Mouse (Mus musculus) layer of hippocampus, adult 2 months (tissue): ENCODE measurements around the gene U2af1l4. TPM values are rescaled to one million over a fixed set of nuclear protein-coding genes. Genes with fewer than 3 reads are reported as not detected.
A peak's percentile ranks its signal among the peaks of the same experiment; 100 is the strongest.

Experiments
- DNase-seq, 2 experiments: peaks; one replicate each; pipeline ENCODE4 v3.0.0; 2022; ENCODE audit warnings: low spot score in 2 of 2
- H3K27ac ChIP-seq: fragments of 200-600 bp; 2 replicates; pipeline ENCODE4 v1.8.1; 2022
- H3K4me3 ChIP-seq: fragments of 200-600 bp; 2 replicates; pipeline ENCODE4 v1.8.1; 2022; ENCODE audit warnings: mild to moderate bottlenecking
- CTCF ChIP-seq: fragments of 200-600 bp; conservative IDR thresholded peaks from 2 replicates; pipeline ENCODE4 v1.8.1; 2022; ENCODE audit warnings: antibody characterized with exemption, mild to moderate bottlenecking, moderate library complexity
- total RNA-seq, 2 experiments: library from RNA; stranded (reverse); gene quantifications; 2 replicates each; pipeline ENCODE4 v1.2.3; 2021

The U2af1l4 gene
- total RNA-seq, 2 experiments from 2014 or later: 71.4 to 90.8 TPM

GRCm38 (mm10) chr7:30594510-30595024, 31.5 kb downstream of the U2af1l4 start:
- Histone ChIP-seq H3K4me3 (no peak overlapping the region), H3K27ac (no peak overlapping the region)
- DNase-seq: no peak
- no peak for TF ChIP-seq CTCF

- Histone ChIP-seq H3K27ac (no peak overlapping the region), H3K4me3 (no peak overlapping the region)
- TF ChIP-seq CTCF: no peak
- DNase-seq: no peak
These were observed 33.0 kb downstream of the U2af1l4 start for GRCm38 (mm10) chr7:30596093-30596492.

- Histone ChIP-seq H3K4me3 (no peak overlapping the region), H3K27ac (no peak overlapping the region)
- TF ChIP-seq CTCF: no peak
- DNase-seq: no peak
These were observed 33.7 kb downstream of the U2af1l4 start for GRCm38 (mm10) chr7:30596811-30597210.

- no peak for DNase-seq
- no peak within 1 kb of the TSS for H3K27ac ChIP-seq
- no peak for TF ChIP-seq CTCF
- H3K4me3 ChIP-seq: peak within 1 kb of the TSS; percentile 38
These were observed 35.7 kb downstream of the U2af1l4 start, which contains the start of gene Zbtb32 for GRCm38 (mm10) chr7:30598786-30599185. TSS of gene Zbtb32 (minus strand) at chr7:30598909.

DNA sequence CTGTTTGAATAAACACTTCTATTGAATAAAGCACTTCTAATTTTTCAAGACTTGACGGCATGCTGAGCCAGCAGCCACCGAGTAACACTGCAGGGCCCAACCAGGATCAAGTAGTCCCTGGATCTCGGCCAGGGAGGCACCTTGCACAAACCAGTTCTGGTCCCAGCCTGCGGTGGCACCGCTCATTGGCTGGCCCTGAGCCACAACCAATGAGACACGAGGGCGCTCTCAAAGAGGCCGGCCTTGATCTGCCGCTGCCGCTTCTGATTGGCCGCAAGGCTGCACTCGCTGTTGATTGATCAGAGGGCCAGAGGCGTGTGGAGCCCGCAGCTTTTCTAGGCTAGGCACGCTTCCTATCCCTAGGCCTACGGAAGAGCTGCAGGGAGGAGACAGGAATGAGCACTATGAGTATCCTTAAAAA, 36.8 kb downstream of the U2af1l4 start:
- no peak overlapping the region for H3K27ac ChIP-seq
- no peak for TF ChIP-seq CTCF
- peak overlapping the region; percentile 38 for H3K4me3 ChIP-seq
- peak; percentile 88 to 92 for DNase-seq

DNA sequence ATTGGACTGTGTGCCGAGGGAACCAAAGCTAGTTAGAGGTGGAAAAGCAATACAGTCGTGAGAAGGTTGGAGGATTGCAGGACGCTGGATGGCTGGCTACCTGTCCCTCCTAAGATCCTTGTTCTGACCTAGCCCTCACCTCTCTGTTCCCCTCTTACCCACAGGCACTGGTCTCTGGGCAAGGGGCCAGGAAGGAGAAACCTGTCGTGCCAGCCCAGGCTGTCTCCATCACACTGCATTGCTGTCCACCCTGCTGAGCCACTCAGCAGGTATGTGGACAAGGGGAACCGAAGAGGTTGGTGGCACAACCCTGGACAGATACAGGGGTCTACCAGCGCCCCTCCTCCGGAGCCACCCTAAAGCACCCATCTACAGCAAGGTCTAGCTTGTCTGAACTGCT, 37.5 kb downstream of the U2af1l4 start:
- no peak for TF ChIP-seq CTCF
- H3K27ac ChIP-seq: no peak overlapping the region
- H3K4me3 ChIP-seq: no peak overlapping the region
- no peak for DNase-seq

GRCm38 (mm10) chr7:30602583-30602982, 39.5 kb downstream of the U2af1l4 start:
- TF ChIP-seq CTCF: no peak
- H3K4me3 ChIP-seq: no peak overlapping the region

GRCm38 (mm10) chr7:30604424-30604823, 41.3 kb downstream of the U2af1l4 start:
- TF ChIP-seq CTCF: no peak
- no peak for DNase-seq
- Histone ChIP-seq H3K27ac (no peak overlapping the region), H3K4me3 (no peak overlapping the region)

More at GRCm38 (mm10) chr7:30602583-30602982, 39.5 kb downstream of the U2af1l4 start:
- H3K27ac ChIP-seq: no peak overlapping the region
- DNase-seq: no peak

DNA sequence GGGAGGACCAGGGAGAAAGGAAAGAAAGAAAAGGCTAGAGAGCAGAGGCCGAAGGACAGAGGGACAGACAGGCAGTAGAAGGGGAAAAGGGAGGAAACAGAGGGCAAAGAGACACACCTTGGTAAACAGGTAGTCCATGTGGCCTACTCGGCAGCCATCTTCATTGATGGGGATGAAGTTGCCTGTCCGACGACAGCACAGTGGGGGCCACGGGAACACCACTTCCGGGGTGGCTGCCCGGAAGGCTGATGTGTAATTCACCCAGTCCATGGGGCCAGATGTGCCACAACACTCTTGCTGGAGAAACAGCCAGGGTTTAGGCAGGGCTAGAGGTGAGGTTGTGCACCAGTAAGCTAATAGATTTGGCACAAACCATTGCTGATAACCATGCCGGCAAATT, 41.8 kb downstream of the U2af1l4 start:
- DNase-seq: no peak
- Histone ChIP-seq H3K27ac (no peak overlapping the region), H3K4me3 (no peak overlapping the region)
- no peak for TF ChIP-seq CTCF

- DNase-seq: no peak
These were observed 44.7 kb downstream of the U2af1l4 start for GRCm38 (mm10) chr7:30607706-30608309.

GRCm38 (mm10) chr7:30608476-30608875, 45.4 kb downstream of the U2af1l4 start:
- Histone ChIP-seq H3K27ac (no peak overlapping the region), H3K4me3 (no peak overlapping the region)
- TF ChIP-seq CTCF: no peak
- no peak for DNase-seq

More at GRCm38 (mm10) chr7:30607706-30608309, 44.7 kb downstream of the U2af1l4 start:
- Histone ChIP-seq H3K27ac (no peak overlapping the region), H3K4me3 (no peak overlapping the region)
- TF ChIP-seq CTCF: peak; percentile 74

DNA sequence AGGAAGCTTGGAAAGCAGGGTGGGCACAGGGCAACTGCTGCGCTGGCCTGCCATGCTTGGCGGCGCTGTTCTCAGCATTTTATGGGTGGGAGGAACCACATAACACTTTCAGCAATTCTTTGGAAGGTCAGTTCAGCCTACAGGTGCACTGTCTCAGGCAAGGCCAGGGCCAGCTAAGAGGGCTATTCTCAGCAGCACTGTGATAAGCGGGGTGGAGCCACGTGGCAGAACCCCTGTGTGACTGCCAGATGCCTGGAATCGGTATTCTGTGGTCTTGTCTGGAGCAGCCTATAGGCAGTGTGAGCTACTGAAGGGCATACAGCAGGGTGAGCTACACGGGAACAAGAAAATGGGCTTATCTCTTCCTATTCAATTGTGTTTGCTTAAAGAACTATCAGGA, 46.9 kb downstream of the U2af1l4 start:
- no peak overlapping the region for H3K27ac ChIP-seq
- H3K4me3 ChIP-seq: no peak overlapping the region
- TF ChIP-seq CTCF: no peak
- DNase-seq: no peak

DNA sequence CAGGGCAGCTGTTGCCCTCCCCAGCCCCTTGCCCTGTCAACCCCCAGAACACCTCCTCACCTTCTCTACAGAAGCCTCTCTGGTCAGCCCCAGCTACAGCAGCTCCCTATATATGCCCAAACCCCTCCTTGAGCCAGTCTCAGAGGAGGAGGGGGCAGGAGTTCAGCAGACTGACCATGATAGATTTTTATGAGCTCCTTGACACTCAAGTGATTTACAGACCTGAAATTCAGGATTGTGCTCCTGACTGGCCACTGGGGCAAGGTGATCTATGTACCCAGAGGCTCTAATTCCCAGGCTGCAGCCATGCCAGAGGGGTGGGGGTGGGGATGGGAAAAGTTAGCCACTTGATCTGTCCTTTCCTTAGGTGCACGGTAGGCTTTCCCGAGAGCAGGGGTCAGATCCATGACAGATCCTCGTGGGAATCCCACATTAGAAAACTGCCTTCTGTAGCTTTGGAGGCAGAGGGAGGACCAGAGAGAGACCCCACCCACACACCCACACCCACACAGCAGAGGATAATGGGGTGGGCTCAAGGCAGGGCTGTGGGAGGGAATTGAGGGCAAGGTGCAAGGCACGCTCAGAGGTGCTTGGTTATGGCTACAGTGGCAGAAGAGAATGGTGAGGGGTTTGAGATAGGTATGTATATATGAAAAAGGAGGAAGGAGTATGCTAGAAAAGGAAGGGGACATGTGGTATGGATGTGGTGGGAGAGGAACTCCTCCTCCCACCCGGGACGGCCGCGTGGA, 49.7 kb downstream of the U2af1l4 start, which contains the start of gene Upk1a:
Upk1a (minus strand) TSS at position 194 of the 749 bp plus-strand sequence.
- H3K27ac ChIP-seq: no peak within 1 kb of the TSS
- TF ChIP-seq CTCF: no peak
- no peak for DNase-seq
- H3K4me3 ChIP-seq: no peak within 1 kb of the TSS
